Mouse (Mus musculus): ENCODE data around the gene Srsf11. TPM values are rescaled to one million over a fixed set of nuclear protein-coding genes. Genes with fewer than 3 reads are reported as not detected.

Srsf11 gene
- polyA plus RNA-seq, 1 experiment from 2014 or later = 309 TPM

GRCm38 (mm10) chr3:157979619-157980018 is 56.8 kb downstream of the Srsf11 start:
- TF ChIP-seq CTCF (IDR thresholded peaks at IDR 0.05; ENCODE audit: low read depth) = no peak
- H3K27me3 ChIP-seq (ENCODE audit: insufficient read depth, low read length) = no peaks in the 10 kb centered on the region
- no peak overlapping the region for H3K4me3 ChIP-seq (ENCODE audit: low read depth, low read length)
- 0 out of 2 replicates have a peak, but pooled peaks cover 3% of the 10 kb centered on the region for H3K36me3 ChIP-seq (ENCODE audit: insufficient read depth)
- H3K9me3 ChIP-seq (ENCODE audit: low read depth, low read length) = no peaks in the 10 kb centered on the region
- no peak for DNase-seq
- H3K4me2 ChIP-seq = no peak overlapping the region
- H3K9ac ChIP-seq = no peak overlapping the region
- no peak overlapping the region for H3K27ac ChIP-seq (ENCODE audit: low read depth)
- H3K4me1 ChIP-seq (ENCODE audit: insufficient read depth) = no peaks in the 10 kb centered on the region
- no peak for ATAC-seq (ENCODE audit: insufficient read depth)

DNA sequence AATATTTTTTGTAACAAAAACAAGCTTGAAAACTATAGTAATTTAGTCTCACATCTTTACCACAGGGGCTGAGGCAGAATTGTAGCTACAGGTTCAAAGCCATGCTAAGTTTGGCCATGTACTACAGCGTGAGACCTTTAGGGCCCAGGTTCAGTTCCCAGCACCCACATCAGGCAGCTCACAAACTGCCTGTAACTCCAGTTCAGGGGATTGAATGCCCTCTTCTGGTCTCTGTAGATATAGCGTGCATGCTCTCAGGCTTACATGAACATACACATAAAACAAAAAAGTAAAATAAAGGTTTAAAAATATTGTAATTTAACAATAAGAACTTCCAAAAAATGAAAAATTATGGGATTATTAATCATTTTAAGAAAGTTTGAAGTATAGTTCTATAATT is 63.2 kb downstream of the Srsf11 start:
- DNase-seq = no peak
- H3K4me3 ChIP-seq (ENCODE audit: low read depth, low read length) = no peak overlapping the region
- H3K4me1 ChIP-seq (ENCODE audit: insufficient read depth) = no peaks in the 10 kb centered on the region
- no peak overlapping the region for H3K27ac ChIP-seq (ENCODE audit: low read depth)
- no peak for ATAC-seq (ENCODE audit: insufficient read depth)
- WGBS = 94% methylated on average over 2 of the region's 2 CpGs
- H3K9ac ChIP-seq = no peak overlapping the region
- TF ChIP-seq CTCF (IDR thresholded peaks at IDR 0.05; ENCODE audit: low read depth) = no peak
- no peaks in the 10 kb centered on the region for H3K9me3 ChIP-seq (ENCODE audit: low read depth, low read length)
- no peak overlapping the region for H3K4me2 ChIP-seq
- 0 out of 2 replicates have a peak, but pooled peaks cover 3% of the 10 kb centered on the region for H3K36me3 ChIP-seq (ENCODE audit: insufficient read depth)
- H3K27me3 ChIP-seq (ENCODE audit: insufficient read depth, low read length) = no peaks in the 10 kb centered on the region

- H3K4me3 ChIP-seq (ENCODE audit: low read depth, low read length) = no peak overlapping the region
- ATAC-seq (ENCODE audit: insufficient read depth) (no peak), DNase-seq (no peak)
- H3K9me3 ChIP-seq (ENCODE audit: low read depth, low read length) = no peaks in the 10 kb centered on the region
- H3K27me3 ChIP-seq (ENCODE audit: insufficient read depth, low read length) = no peaks in the 10 kb centered on the region
- H3K9ac ChIP-seq = no peak overlapping the region
- H3K4me2 ChIP-seq = no peak overlapping the region
- no peaks in the 10 kb centered on the region for H3K4me1 ChIP-seq (ENCODE audit: insufficient read depth)
- no peak overlapping the region for H3K27ac ChIP-seq (ENCODE audit: low read depth)
- TF ChIP-seq CTCF (IDR thresholded peaks at IDR 0.05; ENCODE audit: low read depth) = no peak
- WGBS = 92% methylated on average over 2 of the region's 2 CpGs
- H3K36me3 ChIP-seq (ENCODE audit: insufficient read depth) = no peaks in the 10 kb centered on the region
Measured at GRCm38 (mm10) chr3:157971151-157971550, 65.3 kb downstream of the Srsf11 start.

Other genes starting within 250 kb of the Srsf11 start
- 10.5 and 11.3 TPM in 2 replicates for gene Cth, start 111.6 kb downstream of the Srsf11 start, polyA plus RNA-seq (2014; fragmentation: Nextera tagmentation; extraction: Ambion mirVana)
- 23.7 and 24.3 TPM in 2 replicates for gene Ankrd13c, start 89.4 kb downstream of the Srsf11 start, polyA plus RNA-seq (2014; fragmentation: Nextera tagmentation; extraction: Ambion mirVana)
- 63.4 and 66.3 TPM in 2 replicates for gene Lrrc40, start within 50 bp of the Srsf11 start, polyA plus RNA-seq (2014; fragmentation: Nextera tagmentation; extraction: Ambion mirVana)

Data from lung, embryonic 14.5 days (tissue).